Mouse (Mus musculus): ENCODE measurements at regions not wholly inside any gene's neighbourhood (a gene's known extent, or its start where the extent isn't known, plus 50 kb on each side); places are given as distances from the start of the nearest gene placed in this dataset.

GRCm38 (mm10) chr5:17064565-17064964 is 273.0 kb downstream of the Gm28710 start:
- Histone ChIP-seq H3K4me3 (no peak overlapping the region), H3K27ac (no peak overlapping the region), H3K9me3 (no peaks in the 10 kb centered on the region; the same call in 1 of the 2 replicates), H3K4me2 (replicated peaks) (no peak overlapping the region), H3K27me3 (no peaks in the 10 kb centered on the region), H3K36me3 (no peaks in the 10 kb centered on the region), H3K9ac (no peak overlapping the region), H3K4me1 (no peaks in the 10 kb centered on the region)
- 91% methylated on average over 8 of the region's 8 CpGs for WGBS
- ATAC-seq (ENCODE audit: low FRiP score, low read depth) = no peak

- no peaks in the 10 kb centered on the region for H3K36me3 ChIP-seq
- no peak overlapping the region for H3K4me3 ChIP-seq
- ATAC-seq (ENCODE audit: low FRiP score, low read depth) = no peak
- no peaks in the 10 kb centered on the region for H3K9me3 ChIP-seq
- H3K4me1 ChIP-seq = no peaks in the 10 kb centered on the region
- WGBS = 54% methylated on average over 1 of the region's 1 CpGs
- H3K4me2 ChIP-seq (replicated peaks) = no peak overlapping the region
- H3K9ac ChIP-seq = no peak overlapping the region
- H3K27me3 ChIP-seq = no peaks in the 10 kb centered on the region
- no peak overlapping the region for H3K27ac ChIP-seq
Observed at GRCm38 (mm10) chr5:17080405-17080804, 288.8 kb downstream of the Gm28710 start.

DNA sequence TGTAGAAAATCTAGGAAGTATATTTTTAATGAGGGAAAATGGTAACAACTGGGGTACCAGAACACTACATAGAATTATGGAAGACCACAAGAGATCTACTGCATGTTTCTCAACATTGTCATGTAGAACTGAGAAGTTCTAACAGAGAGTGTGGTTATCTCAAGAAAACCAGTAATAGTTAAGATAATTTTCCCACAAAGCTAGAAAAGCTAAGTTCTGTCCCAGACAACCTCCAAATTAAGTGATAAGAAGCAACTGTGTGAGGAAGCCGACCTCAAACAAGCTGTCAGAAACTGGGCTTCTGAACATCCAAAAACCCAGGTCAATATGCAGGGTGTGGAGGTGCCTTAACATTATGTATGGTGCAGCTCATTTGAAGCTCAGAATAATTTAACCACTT is 261.4 kb upstream of the Speer4f2 start:
- H3K4me1 ChIP-seq = peaks cover 13% of the 10 kb centered on the region
- H3K9ac ChIP-seq = no peak overlapping the region
- 89% methylated on average over 1 of the region's 1 CpGs for WGBS
- no peak for ATAC-seq (ENCODE audit: low FRiP score, low read depth)
- no peaks in the 10 kb centered on the region for H3K9me3 ChIP-seq
- peak overlapping the region; percentile 29; the same call in 1 of the 2 replicates for H3K27ac ChIP-seq
- H3K36me3 ChIP-seq = no peaks in the 10 kb centered on the region
- no peaks in the 10 kb centered on the region for H3K27me3 ChIP-seq
- no peak overlapping the region for H3K4me3 ChIP-seq
- no peak overlapping the region for H3K4me2 ChIP-seq (replicated peaks)

- Histone ChIP-seq H3K4me2 (replicated peaks) (no peak overlapping the region), H3K27me3 (no peaks in the 10 kb centered on the region), H3K9me3 (no peaks in the 10 kb centered on the region), H3K4me3 (no peak overlapping the region), H3K27ac (peak overlapping the region; percentile 29), H3K9ac (no peak overlapping the region), H3K36me3 (no peaks in the 10 kb centered on the region), H3K4me1 (peaks cover 13% of the 10 kb centered on the region)
- 35% methylated on average over 2 of the region's 2 CpGs for WGBS
- ATAC-seq (ENCODE audit: low FRiP score, low read depth) = peak; percentile 65; the same call in 1 of the 2 replicates
Observed at GRCm38 (mm10) chr5:17112026-17112425, 261.0 kb upstream of the Speer4f2 start.

DNA sequence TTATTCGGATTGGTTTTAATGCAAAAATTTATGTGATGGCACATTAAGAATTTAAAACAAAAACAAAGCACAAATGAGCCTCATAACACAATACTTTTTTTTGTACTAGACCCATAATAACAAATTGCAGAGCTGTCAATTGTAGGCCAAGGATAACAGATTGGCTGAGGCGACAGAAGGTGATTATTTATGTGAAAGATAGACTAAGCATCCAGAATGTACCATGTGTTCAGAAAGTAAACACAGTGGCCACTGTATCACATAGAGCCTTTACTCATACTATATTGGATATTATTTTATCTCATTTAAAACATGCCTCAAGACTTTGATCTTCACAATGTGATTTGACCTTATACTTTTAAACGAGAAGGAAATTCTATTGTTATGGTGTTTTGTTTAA is 257.9 kb upstream of the Speer4f2 start:
- no peak overlapping the region for H3K4me2 ChIP-seq (replicated peaks)
- 79% methylated on average over 3 of the region's 3 CpGs for WGBS
- no peak overlapping the region for H3K9ac ChIP-seq
- H3K4me1 ChIP-seq = peaks cover 13% of the 10 kb centered on the region
- H3K27ac ChIP-seq = no peak overlapping the region
- no peak overlapping the region for H3K4me3 ChIP-seq
- H3K9me3 ChIP-seq = no peaks in the 10 kb centered on the region
- no peak for ATAC-seq (ENCODE audit: low FRiP score, low read depth)
- H3K36me3 ChIP-seq = no peaks in the 10 kb centered on the region
- H3K27me3 ChIP-seq = no peaks in the 10 kb centered on the region

DNA sequence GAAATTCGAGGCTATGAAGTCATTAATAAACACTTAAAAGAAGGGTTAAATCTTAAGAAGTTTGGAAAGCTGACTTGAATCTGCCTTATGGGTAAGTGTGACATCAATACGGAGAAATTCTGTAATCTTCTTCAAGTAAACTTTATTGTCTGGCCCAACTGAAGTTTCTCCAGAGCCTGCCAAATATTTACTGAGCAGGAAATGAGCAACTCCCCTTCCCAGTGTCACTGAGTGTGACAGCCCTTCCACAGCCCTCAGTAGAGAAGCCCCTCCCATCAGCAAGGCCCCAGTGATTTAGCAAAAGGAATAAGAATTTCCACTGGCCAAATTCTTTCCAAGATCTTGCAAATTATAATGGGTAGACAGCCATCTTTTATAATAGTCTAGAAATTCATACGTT is 256.9 kb upstream of the Speer4f2 start:
- Histone ChIP-seq H3K4me3 (no peak overlapping the region), H3K27ac (no peak overlapping the region), H3K4me1 (peaks cover 10% of the 10 kb centered on the region), H3K9ac (no peak overlapping the region), H3K27me3 (no peaks in the 10 kb centered on the region), H3K36me3 (no peaks in the 10 kb centered on the region), H3K9me3 (no peaks in the 10 kb centered on the region), H3K4me2 (replicated peaks) (no peak overlapping the region)
- ATAC-seq (ENCODE audit: low FRiP score, low read depth) = no peak
- WGBS = 49% methylated on average over 3 of the region's 3 CpGs

DNA sequence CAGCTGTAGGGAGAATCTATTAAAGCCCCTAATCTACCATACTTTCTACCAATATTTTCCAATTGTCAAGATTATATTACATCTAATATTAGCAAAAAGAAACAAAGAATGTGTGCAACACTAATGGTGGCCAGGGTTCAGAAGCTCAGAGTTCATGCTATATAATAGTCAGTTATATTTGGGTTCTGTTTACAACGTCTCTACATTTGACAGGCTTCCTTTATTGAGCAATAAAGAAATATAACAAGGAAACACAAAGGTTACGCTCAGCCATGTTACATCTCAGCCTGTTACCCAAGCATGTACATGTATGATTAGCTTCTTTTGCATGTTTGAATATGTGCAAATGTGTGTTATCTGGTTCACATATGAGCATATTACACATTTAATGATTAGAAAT is 247.7 kb upstream of the Speer4f2 start:
- Histone ChIP-seq H3K9ac (no peak overlapping the region), H3K4me1 (0 out of 2 replicates have a peak, but pooled peaks cover 3% of the 10 kb centered on the region), H3K27me3 (no peaks in the 10 kb centered on the region), H3K4me3 (no peak overlapping the region), H3K27ac (no peak overlapping the region), H3K9me3 (no peaks in the 10 kb centered on the region), H3K36me3 (no peaks in the 10 kb centered on the region), H3K4me2 (replicated peaks) (no peak overlapping the region)
- no peak for ATAC-seq (ENCODE audit: low FRiP score, low read depth)
- WGBS = 54% methylated on average over 2 of the region's 2 CpGs

DNA sequence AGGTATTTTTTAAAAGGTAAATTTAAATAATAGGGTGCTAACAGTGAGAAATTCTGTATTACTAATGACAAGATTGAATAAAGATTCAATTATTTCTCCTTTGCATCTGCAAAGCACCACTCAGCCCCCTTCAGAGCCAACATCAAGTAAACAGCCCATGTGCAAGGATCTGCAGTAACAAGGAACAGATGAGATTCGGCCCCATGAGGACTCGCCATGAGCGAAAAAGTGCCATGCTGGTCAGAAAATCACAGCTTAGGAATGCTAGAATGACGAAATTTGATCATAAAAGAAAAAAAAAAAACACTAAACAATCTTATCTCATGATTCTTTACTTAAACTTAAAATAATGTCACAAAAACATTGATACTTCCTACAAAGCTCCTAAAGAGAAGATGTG is 245.5 kb upstream of the Speer4f2 start:
- Histone ChIP-seq H3K4me1 (0 out of 2 replicates have a peak, but pooled peaks cover 3% of the 10 kb centered on the region), H3K9me3 (no peaks in the 10 kb centered on the region), H3K27ac (no peak overlapping the region), H3K4me2 (replicated peaks) (no peak overlapping the region), H3K36me3 (no peaks in the 10 kb centered on the region), H3K4me3 (no peak overlapping the region), H3K9ac (no peak overlapping the region), H3K27me3 (no peaks in the 10 kb centered on the region)
- 35% methylated on average over 4 of the region's 4 CpGs for WGBS
- ATAC-seq (ENCODE audit: low FRiP score, low read depth) = no peak

GRCm38 (mm10) chr5:17135489-17135888 is 237.5 kb upstream of the Speer4f2 start:
- H3K4me1 ChIP-seq = no peaks in the 10 kb centered on the region
- 78% methylated on average over 5 of the region's 5 CpGs for WGBS
- no peak overlapping the region for H3K27ac ChIP-seq
- no peaks in the 10 kb centered on the region for H3K27me3 ChIP-seq
- H3K4me2 ChIP-seq (replicated peaks) = no peak overlapping the region
- ATAC-seq (ENCODE audit: low FRiP score, low read depth) = no peak
- H3K36me3 ChIP-seq = no peaks in the 10 kb centered on the region
- H3K9ac ChIP-seq = no peak overlapping the region
- H3K4me3 ChIP-seq = no peak overlapping the region
- no peaks in the 10 kb centered on the region for H3K9me3 ChIP-seq

DNA sequence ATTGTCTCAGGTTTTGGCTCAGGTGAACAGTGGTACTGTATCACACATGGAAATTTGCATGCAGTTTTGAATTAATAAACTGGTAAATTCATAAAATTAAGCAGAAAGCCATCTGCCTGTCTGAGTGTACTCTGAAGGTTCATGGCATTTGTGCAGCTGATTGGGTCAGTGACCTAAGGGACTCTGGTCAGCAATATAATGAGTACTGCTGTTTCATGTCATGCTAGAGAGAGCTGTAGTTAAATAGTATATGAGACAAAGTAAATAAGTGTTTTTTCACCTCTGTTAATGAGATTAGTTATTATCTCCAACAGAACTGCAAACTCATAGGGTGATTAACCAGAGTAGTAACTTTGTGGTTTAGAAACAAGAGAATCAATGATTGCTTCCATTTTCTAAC is 231.4 kb upstream of the Speer4f2 start:
- no peaks in the 10 kb centered on the region for H3K4me1 ChIP-seq

GRCm38 (mm10) chr5:17174562-17174961 is 198.4 kb upstream of the Speer4f2 start:
- Histone ChIP-seq H3K4me1 (no peaks in the 10 kb centered on the region), H3K4me2 (replicated peaks) (no peak overlapping the region), H3K4me3 (no peak overlapping the region), H3K9ac (no peak overlapping the region), H3K27ac (no peak overlapping the region), H3K27me3 (no peaks in the 10 kb centered on the region), H3K9me3 (no peaks in the 10 kb centered on the region), H3K36me3 (no peaks in the 10 kb centered on the region)
- no peak for ATAC-seq (ENCODE audit: low FRiP score, low read depth)
- WGBS = 89% methylated on average over 2 of the region's 2 CpGs

More for the DNA sequence above, 231.4 kb upstream of the Speer4f2 start:
- H3K27me3 ChIP-seq = no peaks in the 10 kb centered on the region
- no peaks in the 10 kb centered on the region for H3K9me3 ChIP-seq
- H3K36me3 ChIP-seq = no peaks in the 10 kb centered on the region
- H3K9ac ChIP-seq = no peak overlapping the region
- no peak overlapping the region for H3K27ac ChIP-seq
- H3K4me2 ChIP-seq (replicated peaks) = no peak overlapping the region
- no peak for ATAC-seq (ENCODE audit: low FRiP score, low read depth)
- H3K4me3 ChIP-seq = no peak overlapping the region

DNA sequence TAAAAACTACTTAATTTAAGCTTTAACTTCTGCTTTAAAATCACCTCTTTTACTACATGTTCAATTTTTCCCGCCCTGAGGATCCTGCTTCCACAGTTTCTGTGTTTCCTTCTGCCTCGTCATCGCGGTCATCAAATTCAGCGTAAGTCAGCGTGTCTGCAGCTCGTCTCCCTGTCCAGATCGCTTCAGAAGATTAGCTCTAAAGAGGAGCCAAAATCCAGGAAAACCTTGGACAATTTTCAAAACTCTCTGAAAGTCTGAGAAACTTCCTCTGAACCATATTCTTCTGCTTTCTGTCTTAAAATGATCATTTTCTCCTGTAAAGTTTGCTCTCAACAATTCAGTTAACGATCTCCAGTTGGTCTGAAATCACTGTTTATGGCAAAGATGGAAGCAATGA is 196.2 kb upstream of the Speer4f2 start:
- 45% methylated on average over 9 of the region's 9 CpGs for WGBS
- no peaks in the 10 kb centered on the region for H3K27me3 ChIP-seq
- H3K4me2 ChIP-seq (replicated peaks) = no peak overlapping the region
- H3K27ac ChIP-seq = no peak overlapping the region
- no peak for ATAC-seq (ENCODE audit: low FRiP score, low read depth)
- no peak overlapping the region for H3K9ac ChIP-seq
- no peaks in the 10 kb centered on the region for H3K9me3 ChIP-seq
- no peaks in the 10 kb centered on the region for H3K36me3 ChIP-seq
- no peak overlapping the region for H3K4me3 ChIP-seq
- H3K4me1 ChIP-seq = no peaks in the 10 kb centered on the region

DNA sequence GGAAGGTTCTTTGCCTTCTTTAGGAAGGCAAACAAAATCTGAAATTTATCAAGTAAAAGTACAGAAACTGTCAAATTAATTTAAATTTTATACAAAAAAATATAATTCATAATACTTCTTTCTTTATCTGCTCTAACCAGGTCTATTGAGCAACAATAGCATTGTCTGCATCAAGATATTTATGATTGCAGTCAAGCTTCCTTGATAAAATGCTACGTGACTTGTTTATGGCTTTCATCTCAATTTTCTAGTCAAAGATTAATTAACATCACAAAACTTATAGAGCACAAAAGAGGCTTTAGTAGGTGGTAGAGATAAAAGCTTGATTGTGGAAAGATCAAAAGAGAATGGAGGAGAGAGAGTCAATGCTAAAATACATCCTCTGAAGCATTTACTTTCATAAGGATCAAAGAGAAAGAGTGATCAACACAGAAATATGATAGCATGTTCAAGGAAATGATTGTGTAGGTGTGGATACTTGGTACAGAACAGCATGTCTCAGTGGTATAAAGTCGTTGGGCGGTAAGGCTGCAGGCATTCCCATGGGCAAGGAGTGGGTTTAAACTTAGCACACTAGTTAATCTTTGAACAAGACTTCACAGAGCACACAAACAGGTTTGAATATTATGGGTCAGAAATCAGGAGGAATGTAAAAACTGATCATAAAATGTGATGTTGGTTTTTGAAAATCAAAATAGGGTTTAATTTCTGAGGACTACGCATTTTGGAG is 164.3 kb upstream of the Speer4f2 start:
- no peak overlapping the region for H3K4me3 ChIP-seq
- H3K4me2 ChIP-seq (replicated peaks) = no peak overlapping the region
- H3K27me3 ChIP-seq = no peaks in the 10 kb centered on the region
- peaks cover 5% of the 10 kb centered on the region for H3K4me1 ChIP-seq
- WGBS = 81% methylated on average over 4 of the region's 4 CpGs
- H3K27ac ChIP-seq = no peak overlapping the region
- no peaks in the 10 kb centered on the region for H3K9me3 ChIP-seq
- H3K9ac ChIP-seq = no peak overlapping the region
- H3K36me3 ChIP-seq = no peaks in the 10 kb centered on the region
- no peak for ATAC-seq (ENCODE audit: low FRiP score, low read depth)
